Mouse (Mus musculus) liver (tissue): ENCODE results near the gene Col4a1.

Experiments
- DNase-seq: peaks from one replicate; pipeline ENCODE4 v3.0.0-alpha.2; 2020; ENCODE audit warnings: mixed read lengths

The Col4a1 gene

DNA sequence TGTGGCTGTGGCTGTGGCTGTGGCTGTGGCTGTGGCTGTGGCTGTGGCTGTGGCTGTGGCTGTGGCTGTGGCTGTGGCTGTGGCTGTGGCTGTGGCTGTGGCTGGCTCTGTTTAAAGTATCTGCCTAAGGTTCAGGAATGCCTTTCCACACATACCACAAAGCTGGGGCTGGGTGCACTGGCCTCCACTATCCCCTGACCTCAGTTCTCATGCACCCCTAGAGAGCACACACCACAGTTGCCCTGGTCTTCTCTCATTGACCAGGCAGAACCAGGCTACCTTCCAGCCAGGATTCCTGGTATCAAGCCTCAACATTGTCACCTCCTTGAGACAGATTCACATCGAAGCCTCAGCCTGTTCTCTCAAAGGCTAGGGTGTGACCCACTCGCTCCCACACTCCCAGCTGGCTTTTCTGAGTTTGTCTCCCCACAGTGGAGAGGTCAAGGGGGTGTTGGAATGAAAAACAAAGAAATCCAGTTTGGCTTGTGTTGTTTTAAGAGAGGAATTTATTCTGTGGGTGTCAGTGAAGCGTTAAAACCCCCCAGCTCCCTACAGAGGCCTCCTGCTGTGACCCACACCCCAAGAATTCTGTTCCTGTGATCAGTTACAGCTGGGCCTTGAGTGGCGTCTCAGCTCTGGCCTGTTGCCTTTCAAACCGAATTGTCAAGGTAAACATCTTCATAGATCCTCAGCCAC is 15.2 kb upstream of the Col4a1 start:
- no peak for DNase-seq

DNA sequence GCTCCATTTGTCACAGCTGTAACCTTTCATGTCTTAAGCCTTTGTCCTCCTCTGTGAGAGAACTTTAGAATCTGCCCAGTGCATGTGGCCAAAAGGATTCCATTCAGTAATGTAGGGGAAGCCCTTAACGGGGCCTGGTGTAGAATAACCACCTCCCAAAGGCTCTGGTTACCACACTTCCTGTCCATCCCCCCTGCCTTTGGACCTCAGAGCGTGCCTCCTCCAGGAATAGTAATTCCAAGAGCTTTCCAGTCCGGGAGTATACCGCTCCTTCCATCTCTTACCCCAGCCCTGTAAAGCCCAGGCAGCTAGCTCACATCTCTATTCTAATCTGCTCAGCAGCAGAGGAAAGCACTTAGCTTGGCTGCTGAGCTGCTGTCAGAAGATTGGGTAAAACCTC is 14.7 kb upstream of the Col4a1 start:
- no peak for DNase-seq

DNA sequence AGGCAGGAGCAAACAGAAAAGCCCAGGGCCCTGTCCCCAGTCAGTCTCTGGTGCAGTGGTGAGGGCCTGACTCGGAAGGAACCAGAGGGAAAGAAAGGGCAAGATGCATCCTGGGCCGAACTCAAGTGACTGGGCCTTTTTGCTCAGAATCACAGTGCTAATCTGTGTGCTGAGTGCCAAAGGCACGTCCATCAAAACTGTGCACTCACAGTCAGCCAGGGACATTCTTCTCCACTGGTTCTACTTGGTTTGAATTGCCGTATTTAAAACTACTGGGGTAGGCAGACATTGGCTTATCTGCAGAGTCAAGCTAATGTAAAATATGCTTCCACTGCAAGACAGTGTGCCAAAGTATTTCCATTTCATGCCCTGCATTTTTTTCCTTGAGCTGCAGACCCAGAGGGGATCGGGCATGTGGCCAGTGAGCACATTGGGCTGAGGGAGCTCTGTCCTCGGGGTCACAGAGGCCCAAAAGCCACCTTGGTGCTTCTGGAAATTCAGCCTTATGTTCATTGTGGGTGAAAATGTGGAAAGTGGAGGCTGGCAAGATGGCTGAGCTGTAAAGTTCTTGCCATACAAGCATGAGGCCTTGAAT is 12.3 kb upstream of the Col4a1 start:
- no peak for DNase-seq

DNA sequence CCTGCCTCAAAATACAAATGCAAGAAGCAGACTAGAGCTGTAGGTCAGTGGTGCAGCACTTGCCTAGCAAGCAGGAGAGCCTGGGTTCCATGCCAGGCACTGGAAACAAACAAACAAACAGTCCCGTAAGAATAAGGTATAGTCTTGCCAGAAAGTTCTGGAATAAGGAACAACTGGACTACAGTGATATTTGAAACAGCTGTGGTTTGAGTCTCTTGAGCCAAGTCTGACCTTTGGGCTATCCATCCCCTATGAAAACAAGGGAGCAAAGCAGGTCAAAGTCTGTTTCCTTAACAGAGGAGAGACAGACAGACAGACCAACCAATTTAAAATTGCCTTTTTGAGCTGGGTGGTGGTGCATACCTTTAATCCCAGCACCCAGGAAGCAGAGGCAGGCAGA is 11.1 kb upstream of the Col4a1 start:
- no peak for DNase-seq

DNA sequence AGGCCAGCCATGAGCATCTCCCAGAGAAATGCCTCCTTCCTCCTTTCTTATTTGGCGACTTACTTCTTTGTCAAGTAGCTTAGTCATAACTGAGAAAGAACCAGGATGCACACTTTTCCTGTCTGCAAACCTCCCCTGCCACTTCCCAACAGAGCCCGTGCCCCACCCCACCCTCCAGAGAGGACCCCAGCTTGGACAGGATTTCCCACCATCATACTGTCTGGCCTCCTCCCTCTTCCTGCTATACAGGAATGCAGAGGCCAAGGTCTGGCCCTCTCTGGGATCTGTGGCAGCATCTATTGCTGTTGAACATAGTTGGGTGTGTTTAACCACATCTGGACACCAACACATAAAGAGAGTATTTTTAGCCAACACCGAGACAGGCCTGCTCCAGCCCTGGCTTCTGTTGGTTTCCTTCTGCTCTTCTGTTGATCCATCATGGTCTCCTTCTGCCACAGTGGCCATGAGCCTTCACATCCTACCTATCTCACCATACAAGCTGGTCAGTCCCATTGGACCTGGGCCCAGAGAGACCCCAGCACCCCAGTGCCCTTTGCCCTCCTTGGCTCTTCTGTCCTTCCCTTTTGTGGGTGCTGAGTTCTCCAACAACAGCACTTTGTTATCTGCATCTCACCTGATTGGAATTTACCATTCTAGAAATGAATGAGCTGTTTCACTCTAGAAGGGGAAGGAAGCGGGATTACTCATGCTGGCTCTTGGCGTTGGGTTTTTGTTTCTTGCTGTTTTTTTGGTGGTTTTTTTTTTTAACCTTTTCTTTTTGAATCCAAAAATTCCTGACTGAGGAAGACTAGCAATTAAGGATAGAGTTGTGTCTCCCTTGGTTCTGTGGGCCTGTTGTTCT is 10.3 kb upstream of the Col4a1 start:
- DNase-seq, result no peak

DNA sequence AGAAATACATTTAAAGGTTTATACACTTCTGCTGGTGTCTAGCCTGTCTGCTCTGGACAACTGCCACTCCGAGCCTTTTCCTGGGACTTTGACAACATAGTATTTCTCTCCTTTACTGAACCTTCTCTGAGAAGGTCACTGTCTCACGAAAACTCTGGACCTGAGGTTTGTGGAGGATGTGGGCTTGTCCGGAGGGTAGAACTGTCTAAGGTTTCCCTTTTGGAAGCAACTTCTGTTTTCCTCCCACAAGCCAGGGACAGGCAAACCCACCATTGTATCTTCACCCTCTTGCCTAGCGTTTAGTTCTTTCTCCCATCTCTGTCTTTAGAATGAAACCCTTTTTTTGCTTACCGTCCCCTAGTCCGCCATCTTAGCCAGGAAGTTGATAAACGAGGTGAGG is 9.2 kb upstream of the Col4a1 start:
- no peak for DNase-seq

DNA sequence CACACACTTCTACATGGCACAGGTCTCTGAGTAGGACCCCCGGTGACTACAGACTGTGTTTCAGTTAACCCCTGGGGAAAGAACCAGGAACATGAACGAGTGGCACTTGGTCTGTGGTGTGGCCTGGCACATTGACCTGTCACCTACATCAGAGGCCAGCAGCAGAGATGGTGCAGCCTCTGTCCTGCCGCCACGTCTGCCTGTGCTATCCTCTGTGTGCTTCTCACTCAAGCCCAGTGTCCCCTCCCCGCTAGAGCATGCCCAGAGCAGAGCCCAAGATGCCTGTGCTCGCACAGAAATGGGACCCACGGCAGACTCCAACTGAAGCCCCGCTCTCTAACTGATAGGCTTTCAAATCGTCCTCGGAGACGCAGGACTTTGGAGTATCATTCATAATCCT is 6.8 kb upstream of the Col4a1 start:
- no peak for DNase-seq

DNA sequence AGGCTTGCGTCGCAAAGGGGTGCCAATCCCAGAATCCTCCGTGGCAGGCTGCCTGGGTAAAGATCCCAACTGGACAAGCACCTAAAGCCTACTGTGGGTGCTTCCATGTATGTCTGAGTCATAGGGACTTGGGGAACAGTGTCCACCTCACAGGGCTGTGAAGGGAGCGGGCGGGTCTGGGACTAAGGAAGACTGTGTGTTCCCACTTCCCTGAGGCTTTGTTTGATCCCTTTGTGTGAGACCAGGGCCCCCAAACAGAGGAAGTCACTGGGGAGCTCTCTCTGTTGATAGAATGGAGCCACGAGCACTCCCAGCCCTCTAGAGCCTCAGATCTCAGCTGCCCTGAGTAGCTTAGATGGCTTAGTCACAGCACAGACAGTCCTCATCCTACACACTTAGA is 3.5 kb upstream of the Col4a1 start:
- no peak for DNase-seq

DNA sequence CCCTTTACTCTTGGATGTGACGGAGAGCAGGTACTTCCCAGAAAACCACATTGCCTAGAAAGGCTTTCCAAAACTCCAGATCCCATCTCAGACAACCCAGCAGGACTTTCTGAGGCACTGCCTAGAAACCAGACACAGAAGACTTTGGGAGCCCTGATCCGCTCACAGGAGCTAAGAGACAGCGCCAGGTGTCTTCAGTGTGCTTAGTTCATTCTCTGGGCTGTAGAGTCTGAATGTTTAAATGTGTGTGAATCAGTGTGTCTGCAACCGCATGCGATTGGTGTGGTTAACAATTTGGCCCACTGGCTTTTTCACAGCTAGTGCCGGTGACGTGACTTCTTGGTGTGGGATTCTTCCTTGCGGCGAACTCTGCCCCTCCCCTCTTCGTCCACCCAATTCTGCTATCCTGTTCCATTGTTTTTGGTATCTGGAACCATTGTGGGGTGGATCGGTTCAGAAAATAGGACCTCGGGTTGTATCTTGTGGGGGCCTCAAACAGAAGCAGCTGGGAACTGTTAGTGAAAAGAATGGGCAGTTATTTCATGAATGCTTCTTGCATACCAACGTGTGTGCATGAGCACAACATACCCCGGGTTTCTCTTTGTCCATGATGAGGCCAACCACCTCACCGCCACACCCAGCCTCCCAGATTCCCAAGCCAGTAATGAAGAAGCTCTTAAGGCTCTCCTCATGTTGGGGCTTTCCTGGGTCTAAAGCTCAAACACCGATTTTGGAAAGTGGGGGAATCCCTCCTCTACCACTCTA is 2.7 kb upstream of the Col4a1 start:
- no peak for DNase-seq

DNA sequence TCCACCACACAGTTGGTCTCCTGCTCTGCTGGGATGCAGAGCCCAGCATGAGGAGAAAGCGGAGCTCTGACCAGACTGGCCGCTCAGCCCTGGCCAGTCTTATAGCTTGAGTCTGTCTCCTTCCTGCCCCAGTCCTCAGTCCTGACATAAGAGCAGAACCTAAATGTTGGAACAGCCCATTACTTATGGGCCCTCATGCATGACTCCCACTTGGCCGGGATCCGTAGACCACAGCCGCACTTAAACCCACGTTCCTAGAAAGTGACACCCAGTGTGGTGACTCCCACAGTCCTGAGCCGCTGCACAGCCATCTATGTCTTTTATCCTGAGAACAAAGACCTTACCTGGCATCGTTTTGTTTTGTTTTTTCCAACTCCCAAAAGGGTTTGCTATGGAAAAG is 2.0 kb upstream of the Col4a1 start:
- no peak for DNase-seq

DNA sequence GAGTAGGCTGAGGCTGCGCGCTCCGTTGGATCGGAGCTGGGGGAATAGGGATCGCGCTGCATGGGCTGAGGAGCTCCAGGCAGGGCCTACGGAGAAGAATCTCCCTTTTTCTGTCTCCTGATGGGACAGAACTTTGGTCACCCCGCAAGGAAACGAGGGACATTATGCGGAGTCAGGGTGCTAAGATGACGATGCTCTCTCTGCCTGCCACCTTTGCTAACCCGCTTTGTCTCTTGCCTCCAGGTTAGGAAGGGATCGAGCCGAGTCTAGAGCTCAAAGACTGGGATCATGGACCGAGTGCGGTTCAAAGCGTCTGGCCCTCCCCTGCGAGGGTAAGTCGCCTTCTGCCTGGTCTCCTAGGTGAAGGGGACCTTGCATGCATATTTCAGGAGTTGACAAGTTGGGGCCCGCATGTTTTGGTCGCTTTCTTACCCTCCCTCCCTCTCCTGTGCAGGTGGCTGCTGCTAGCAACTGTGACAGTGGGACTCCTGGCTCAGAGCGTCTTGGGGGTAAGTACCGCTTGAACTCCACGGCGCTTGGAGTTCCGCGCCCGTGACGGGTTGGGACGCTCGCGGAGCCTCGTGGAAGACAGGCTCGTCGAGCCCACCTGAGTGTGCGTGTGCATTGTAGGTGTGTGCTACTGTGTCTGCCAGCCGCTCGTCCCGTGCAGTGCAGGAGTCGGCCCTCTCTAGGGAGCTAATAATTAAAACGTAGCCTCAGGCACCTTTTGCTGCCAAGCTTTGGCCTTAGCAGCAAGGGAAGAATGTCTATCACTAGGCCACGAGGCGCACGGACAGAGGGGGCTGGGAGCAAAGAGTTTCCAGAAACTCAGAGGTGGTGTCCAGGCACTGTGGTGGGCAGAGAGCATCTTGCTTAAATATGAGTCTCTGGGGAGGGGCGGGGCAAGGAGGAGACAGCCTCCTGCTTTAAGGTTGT is 818 bp upstream of the Col4a1 start:
- DNase-seq, result no peak

DNA sequence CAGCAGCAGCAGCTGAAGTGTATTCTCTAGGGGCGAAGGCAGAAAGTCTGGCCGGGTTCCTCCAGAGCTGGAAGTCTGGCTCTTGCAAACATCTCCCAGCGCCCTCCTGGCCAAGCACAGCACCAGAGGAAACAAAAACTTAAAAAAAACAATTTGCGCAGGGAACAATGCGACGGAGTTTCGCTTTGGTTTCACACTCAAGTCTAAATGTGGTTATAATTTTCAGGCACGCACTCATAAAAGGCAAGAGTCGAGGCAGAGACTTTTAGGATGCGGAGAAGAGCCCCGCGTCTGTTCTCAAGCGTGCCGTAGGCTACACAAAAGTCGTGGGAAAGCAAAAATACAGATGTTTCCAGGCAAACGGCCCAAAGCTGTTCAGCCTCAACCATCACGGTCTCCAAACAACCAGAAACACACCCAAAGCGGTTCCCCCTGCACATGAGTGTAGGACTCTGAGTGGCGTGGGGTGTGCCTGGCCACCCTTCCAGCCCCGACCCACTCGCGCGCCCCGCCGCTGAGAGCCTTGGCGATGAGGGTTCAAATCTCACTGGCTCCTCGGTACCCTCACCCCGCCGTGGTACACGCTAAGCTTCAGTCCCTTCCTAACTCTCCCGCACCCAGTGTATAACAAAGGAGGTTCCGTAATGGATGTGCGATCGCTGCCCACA is 811 bp downstream of the Col4a1 start:
- no peak for DNase-seq

DNA sequence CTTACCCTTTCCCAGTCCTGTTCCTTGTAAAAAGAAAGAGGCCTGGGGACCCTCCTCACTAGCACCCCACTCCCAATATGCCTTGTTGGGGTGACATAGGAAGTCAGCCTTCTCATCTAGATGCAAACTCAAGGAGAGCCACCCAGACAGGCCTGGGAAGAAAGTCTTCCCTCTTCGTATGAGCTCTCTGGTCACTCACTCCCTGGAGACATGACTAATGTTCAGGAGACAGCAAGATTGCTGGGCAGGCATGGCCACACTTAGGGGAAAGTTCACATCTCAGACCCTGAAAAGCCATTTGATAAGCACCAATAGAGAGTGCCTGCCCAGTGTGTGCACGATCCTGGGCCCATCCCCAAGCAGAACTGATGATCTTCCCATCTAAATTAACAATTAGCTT is 2.6 kb downstream of the Col4a1 start:
- DNase-seq, result no peak

DNA sequence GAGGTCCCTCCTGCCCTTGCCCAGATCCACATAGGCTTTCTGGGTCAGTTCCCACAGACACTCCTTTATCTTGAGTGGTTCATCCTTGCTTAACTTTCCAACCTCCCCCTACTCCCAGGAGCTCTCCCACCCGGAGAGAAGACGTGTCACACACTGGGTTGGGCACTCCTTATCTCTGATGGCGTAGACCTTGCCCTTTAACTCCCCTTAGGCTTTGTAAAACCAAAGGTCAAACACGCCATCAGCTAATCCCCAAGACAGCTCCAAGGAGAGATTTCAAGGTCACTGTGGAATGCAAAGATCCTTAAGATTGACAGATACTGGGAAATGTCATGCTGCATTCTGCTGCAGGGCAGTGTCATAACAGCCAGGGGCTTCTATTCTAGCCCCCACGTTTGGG is 3.4 kb downstream of the Col4a1 start:
- DNase-seq, result no peak

DNA sequence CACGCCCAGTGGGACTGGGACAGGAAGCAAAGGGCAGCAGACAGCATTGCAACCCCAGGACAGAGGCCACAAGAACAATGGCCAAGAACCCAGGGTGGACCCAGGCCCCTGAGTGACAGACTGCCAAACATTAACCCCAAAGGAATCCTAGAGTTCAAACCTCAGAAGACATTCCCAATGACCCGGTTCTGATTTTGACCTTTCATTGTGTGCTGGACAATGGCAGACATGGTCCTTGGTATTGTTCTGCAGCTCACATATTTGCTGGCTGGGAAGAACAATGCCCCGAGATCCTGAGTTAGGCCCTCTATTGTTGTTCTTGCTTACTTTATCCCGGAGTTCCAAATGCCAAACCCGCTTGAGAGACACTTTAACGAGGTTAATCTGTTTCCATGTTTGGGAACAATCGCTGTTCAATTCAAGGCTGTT is 4.0 kb downstream of the Col4a1 start:
- no peak for DNase-seq

DNA sequence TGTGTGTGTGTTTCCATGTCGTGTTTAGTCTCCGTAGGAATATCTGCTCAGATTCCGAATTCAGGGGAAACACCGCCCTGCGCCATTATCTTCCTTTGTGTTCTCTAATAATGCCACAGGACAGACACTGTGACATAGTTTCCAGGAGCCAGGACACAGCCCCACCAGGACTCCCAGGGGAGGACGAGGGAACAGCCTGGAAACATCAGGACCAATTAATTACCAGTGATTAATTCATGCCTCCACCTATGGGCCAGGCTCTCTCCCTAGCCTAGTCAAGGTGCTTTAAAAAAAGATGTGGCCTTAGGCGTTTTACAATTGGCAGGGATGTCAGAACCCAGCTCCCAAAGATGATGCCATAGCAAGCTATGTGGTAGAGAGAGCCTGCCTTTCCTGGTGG is 5.2 kb downstream of the Col4a1 start:
- no peak for DNase-seq

DNA sequence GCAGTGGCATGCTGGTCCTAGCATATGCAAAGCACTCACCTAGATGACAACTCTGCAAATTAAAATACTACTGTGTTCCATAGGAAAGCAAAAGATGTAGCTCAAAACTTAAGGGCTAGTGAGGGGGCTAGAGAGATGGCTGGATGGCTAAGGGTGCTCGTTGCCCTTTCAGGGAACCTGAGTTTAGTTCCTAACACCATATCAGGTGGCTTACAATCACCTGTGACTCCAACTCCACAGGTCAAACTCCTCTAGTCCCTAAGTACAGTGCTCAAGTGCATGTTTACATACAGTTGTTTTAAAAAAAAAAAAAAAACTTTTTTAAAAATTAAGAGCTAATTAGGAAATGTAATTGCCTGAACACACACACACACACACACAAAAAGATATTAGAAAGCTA is 7.1 kb downstream of the Col4a1 start:
- DNase-seq, result no peak

DNA sequence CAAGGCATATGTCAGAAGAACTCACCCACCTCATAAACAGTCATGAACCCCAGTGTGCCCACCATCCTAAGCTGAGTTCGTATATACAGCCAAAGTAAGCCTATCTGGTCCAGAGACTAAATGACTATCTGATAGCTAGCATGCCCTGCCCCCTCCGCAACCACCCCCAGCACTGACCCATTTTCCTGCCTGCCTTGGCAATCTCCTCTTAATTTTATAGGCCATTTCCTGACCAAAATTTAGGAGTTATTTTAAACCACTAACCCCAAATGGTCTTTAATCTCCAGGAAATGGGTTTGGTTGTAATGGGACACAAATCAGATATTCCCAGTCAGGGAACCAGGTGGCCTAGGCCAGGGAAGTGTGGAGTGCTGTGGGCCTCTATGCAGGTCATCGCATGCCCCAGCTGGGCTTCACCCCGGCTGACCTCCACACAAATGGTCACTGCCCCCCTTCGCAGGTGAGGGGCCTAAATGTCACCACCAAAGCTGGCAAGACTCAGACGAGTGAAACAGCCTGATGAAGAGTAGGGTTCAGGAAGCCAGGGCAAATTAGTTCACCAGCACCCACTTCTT is 8.5 kb downstream of the Col4a1 start:
- DNase-seq, result no peak

DNA sequence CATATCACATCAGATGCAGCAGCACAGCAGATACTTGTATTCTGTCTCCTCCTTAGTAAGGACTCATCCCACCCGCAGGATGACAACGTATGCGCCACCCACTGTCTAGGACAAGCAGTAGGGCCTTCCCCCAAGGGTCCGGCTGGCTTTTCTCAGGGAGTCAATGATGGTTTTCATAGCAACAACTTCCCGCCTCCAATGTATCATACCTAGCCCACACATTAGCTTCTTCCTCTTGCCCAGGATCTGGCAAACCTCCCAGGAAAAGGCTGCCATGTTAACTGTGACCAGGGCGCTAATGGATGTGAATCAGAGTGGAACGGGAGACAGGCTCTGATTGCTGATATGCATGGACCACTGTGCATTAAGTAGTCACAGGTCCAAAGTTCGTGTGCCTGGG is 12.2 kb downstream of the Col4a1 start:
- no peak for DNase-seq

DNA sequence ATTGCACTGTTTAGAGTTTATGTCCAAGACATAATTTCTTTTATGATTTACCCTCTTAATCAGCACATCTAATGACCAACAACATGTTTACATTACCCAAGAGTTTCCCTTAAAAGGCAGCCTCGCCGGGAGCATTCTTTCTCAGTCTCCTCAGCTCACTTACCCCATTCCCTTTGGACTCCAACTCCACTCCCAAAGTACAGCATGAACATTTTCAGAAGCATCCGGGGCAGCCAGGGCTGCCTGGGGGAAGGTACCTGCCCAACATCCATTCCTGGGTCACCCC is 13.4 kb downstream of the Col4a1 start:
- DNase-seq, result no peak

DNA sequence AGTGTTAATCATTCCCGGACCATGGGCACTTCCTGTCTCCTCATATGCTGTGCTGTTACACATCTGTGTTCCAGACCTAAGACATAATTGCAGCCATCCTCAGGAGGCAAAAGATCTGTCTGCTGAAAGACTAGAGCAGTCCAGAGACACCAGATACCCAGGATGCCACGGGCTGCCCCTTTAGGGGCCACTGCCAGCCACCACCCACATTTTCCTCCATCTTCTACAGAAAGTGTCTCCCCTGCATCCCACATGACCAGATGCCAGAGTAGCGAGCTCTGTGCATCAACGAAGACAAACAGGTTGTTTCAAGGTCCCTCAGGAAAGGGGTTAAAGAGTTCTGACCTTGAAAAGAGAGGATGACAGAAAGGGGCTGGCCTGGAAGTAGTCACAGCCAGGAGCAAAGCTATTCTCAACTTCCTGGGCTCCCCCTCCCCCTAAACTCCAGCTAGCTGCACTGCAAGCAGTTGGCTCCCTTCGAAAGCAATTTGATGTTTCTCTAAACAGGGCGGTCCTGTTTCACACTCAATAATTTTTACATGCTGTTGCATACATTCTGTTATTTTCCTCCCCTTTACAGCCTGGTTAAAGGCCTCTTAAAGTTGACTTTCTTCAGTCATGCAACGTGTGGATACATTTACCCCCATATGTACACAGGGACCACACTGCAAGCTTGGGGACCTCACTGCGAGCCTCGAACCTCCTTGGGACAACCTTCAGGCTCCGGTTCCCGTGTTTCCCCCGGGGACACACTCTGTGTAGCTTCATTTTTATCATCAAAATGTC is 13.9 kb downstream of the Col4a1 start:
- no peak for DNase-seq
